Mouse (Mus musculus): ENCODE results near the gene AC153137.1.

- TF ChIP-seq CTCF (conservative IDR thresholded peaks at IDR 0.05; ENCODE audit: low read length) (no peak), NANOG (IDR thresholded peaks at IDR 0.05; ENCODE audit: borderline replicate concordance, low read length) (no peak; the same call in 1 of the 2 replicates)
Measured at GRCm38 (mm10) chr1:30937396-30937965, 40.3 kb downstream of the AC153137.1 start.

Measured in E14TG2a.4 (cell line).